Mouse (Mus musculus) common myeloid progenitor, adult 5-6 weeks (primary cell): ENCODE results near the gene Gm29106. TPM values are rescaled to one million over a fixed set of nuclear protein-coding genes. Genes with fewer than 3 reads are reported as not detected.
"Not testable (repeated sequence)": the region's sequence is repeated elsewhere in the genome, so short reads cannot be mapped to it uniquely, and the experiment has no call there.

Experiments used
- ATAC-seq: replicated peaks from 2 replicates; pipeline ENCODE4 v1.8.0; 2016; ENCODE audit warnings: low read depth, mild to moderate bottlenecking, moderate TSS enrichment, inconsistent platforms; ENCODE audit not compliant: poor library complexity, severe bottlenecking
- total RNA-seq: library from RNA; stranded (forward); fragments of 200-1000, 187-1606 nt; gene quantifications from 2 replicates; pipeline ENCODE4 v1.2.3, GENCODE M21; 2017

Gene Gm29106
- total RNA-seq, result not detected in 2 replicates

DNA sequence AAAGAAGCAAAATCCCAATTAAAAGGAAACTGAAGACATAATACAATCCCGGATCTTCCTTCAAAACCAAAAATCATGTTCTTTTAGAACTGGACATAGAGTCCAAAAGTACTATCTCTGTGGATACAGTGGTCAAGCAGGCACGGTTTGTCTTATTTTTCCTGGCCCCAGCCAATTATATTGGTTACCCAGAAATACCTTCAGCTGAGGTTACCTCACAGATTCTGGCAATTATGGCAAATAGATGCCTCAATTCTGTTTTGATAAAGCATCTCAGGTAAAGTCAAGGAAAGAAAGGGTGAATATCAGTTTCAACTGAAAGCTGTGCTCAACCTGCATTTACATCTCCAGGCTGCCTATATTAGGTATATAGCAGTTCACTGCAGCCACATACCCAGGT lies at the start of gene Gm29106:
Gene Gm29106, plus strand, starts transcription at position 301 of the 400 bp plus-strand sequence.
- not testable (repeated sequence) for ATAC-seq

- ATAC-seq, result no peak
Measured at GRCm38 (mm10) chr1:118228540-118228939, 52.2 kb downstream of the Gm29106 start.

DNA sequence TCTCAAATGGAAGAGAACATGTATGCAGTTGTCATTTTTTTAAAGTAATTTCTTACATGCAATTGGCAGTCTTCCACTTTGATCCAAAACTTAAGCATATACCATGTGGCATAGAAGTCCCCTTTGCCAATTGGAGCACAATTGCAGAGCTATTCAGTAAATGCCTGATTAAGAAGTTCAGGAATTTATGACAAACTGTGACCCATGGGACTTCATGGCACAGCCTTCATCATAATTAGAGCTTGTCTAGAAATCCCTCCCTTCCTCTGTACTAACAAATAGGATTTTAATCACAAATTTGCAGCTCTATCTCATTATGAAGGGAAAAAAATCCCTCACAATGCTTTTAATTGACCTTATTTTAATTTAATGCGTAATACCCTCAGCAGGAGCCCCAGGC lies 59.7 kb downstream of the Gm29106 start:
- ATAC-seq, result no peak

Other genes with a start within 250 kb of the Gm29106 start
- gene Gm28168, start 248.5 kb upstream of the Gm29106 start, total RNA-seq, result not detected in 2 replicates
- gene Gm7145, start 210.6 kb upstream of the Gm29106 start, total RNA-seq, result not detected in 2 replicates
- 77.2 and 98.8 TPM in 2 replicates for gene Tsn, start 135.2 kb downstream of the Gm29106 start, total RNA-seq
- gene Nifk, start 145.3 kb downstream of the Gm29106 start, total RNA-seq, result 127 and 146 TPM in 2 replicates
- 49.1 and 70.8 TPM in 2 replicates for gene Clasp1, start 212.5 kb downstream of the Gm29106 start, total RNA-seq